Mouse (Mus musculus) MEL (cell line): Measurements from ENCODE around the gene Tmed6.

ENCODE experiments used
- BHLHE40 ChIP-seq: IDR thresholded peaks from 2 replicates; pipeline ENCODE4 v1.6.1; 2012; ENCODE audit warnings: low read depth, mild to moderate bottlenecking, inconsistent platforms, low read length, improper control_type of control experiment, borderline replicate concordance
- CHD2 ChIP-seq: IDR thresholded peaks from 2 replicates; pipeline ENCODE4 v1.6.1; 2011; ENCODE audit warnings: low read length, improper control_type of control experiment
- ETS1 ChIP-seq: IDR thresholded peaks from 2 replicates; pipeline ENCODE4 v1.6.1; 2012; ENCODE audit warnings: low read depth, mild to moderate bottlenecking, inconsistent platforms, low read length, improper control_type of control experiment, moderate library complexity
- MAX ChIP-seq: IDR thresholded peaks from 2 replicates; pipeline ENCODE4 v1.6.1; 2011; ENCODE audit warnings: low read length, improper control_type of control experiment
- POLR2A ChIP-seq, 2 experiments: IDR thresholded peaks; 2 replicates each; pipeline ENCODE4 v1.6.1; 2011 to 2012; ENCODE audit warnings: low read length in 2 of 2, mild to moderate bottlenecking in 2 of 2, control low read depth in 1 of 2, improper control_type of control experiment in 1 of 2, low read depth in 1 of 2, moderate library complexity in 1 of 2; ENCODE audit not compliant: control insufficient read depth in 1 of 2, insufficient read depth in 1 of 2, poor library complexity in 1 of 2
- POLR2AphosphoS2 ChIP-seq: IDR thresholded peaks from 2 replicates; pipeline ENCODE4 v1.6.1; 2011; ENCODE audit warnings: low read length, improper control_type of control experiment
- ZNF384 ChIP-seq: IDR thresholded peaks from 2 replicates; pipeline ENCODE4 v1.6.1; 2012; ENCODE audit warnings: low read depth, mild to moderate bottlenecking, inconsistent platforms, low read length, improper control_type of control experiment

DNA sequence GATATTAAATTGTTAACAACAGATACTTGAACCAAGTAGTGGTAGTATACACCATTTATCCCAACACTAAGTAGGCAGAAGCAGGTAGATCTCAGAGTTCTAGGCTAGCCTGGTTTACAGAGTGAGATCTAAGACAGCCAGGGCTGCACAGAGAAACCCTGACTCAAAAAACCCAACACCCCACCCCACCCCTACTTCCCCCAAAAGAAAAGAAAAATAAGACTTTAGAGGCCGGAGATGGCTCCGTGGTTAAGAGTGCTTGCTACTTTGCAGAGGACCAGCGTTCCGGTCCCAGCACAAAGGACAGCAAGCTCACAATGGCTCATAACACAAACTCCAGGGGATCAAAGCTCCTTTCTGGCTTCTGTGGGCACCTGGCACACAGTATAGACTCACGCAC lies 20.6 kb upstream of the Tmed6 start:
- TF ChIP-seq CHD2: no peak
- no peak for TF ChIP-seq MAX
- no peak for TF ChIP-seq POLR2AphosphoS2
- no peak for TF ChIP-seq ZNF384
- TF ChIP-seq ETS1: no peak
- no peak for TF ChIP-seq BHLHE40
- no peak for TF ChIP-seq POLR2A (IDR thresholded peaks at IDR 0.05; ENCODE audit: control insufficient read depth in 1 of 2, insufficient read depth in 1 of 2, low read depth in 1 of 2, low read length in 2 of 2, poor library complexity in 1 of 2)
